Mouse (Mus musculus) limb, embryonic 12.5 days (tissue): ENCODE results near the gene Trip13. TPM values are rescaled to one million over a fixed set of nuclear protein-coding genes. Genes with fewer than 3 reads are reported as not detected.
A peak's percentile ranks its signal among the peaks of the same experiment; 100 is the strongest.

Source experiments
- ATAC-seq: fragments of 200-750 bp; cut with Nextera tagmentation; 2 replicates; pipeline ENCODE4 v1.8.0; 2017; ENCODE audit warnings: low read depth, moderate TSS enrichment; ENCODE audit not compliant: insufficient number of reproducible peaks, insufficient read depth, low FRiP score, low TSS enrichment
- H3K27ac ChIP-seq: fragments of 300-500 bp; sonication (generic); 2 replicates; pipeline ENCODE4 v1.5.1; 2016; ENCODE audit warnings: mild to moderate bottlenecking, moderate library complexity
- H3K27me3 ChIP-seq: fragments of 300-500 bp; sonication (generic); 2 replicates; pipeline ENCODE4 v1.6.1; 2016; ENCODE audit warnings: mild to moderate bottlenecking, moderate library complexity
- H3K36me3 ChIP-seq: fragments of 300-500 bp; sonication (generic); 2 replicates; pipeline ENCODE4 v1.6.1; 2016; ENCODE audit warnings: mild to moderate bottlenecking, moderate library complexity
- H3K4me1 ChIP-seq: fragments of 300-500 bp; sonication (generic); replicated peaks from 2 replicates; pipeline ENCODE4 v1.6.1; 2016
- H3K4me2 ChIP-seq: fragments of 300-500 bp; sonication (generic); 2 replicates; pipeline ENCODE4 v1.6.1; 2016; ENCODE audit warnings: mild to moderate bottlenecking, moderate library complexity
- H3K4me3 ChIP-seq: fragments of 300-500 bp; sonication (generic); replicated peaks from 2 replicates; pipeline ENCODE4 v1.5.1; 2016; ENCODE audit warnings: mild to moderate bottlenecking
- H3K9ac ChIP-seq: fragments of 300-500 bp; sonication (generic); replicated peaks from 2 replicates; pipeline ENCODE4 v1.6.1; 2016; ENCODE audit warnings: mild to moderate bottlenecking, moderate library complexity
- H3K9me3 ChIP-seq: fragments of 300-500 bp; sonication (generic); 2 replicates; pipeline ENCODE4 v1.6.1; 2016; ENCODE audit warnings: mild to moderate bottlenecking, moderate library complexity
- WGBS: fragments of 180-500 bp; shearing (Covaris S2); methylation state at CpG from one replicate; pipeline ENCODE4 v1.1.7; 2016; 5-methylcytosine and 5-hydroxymethylcytosine counted together
- polyA plus RNA-seq: library from polyadenylated mRNA; unstranded; fragments of >200 nt; fragmentation: Nextera tagmentation; extraction: Ambion mirVana; gene quantifications from 2 replicates; pipeline ENCODE4 v1.2.1, GENCODE M21; 2016

Trip13 gene
- 49.5 and 57.6 TPM in 2 replicates for polyA plus RNA-seq

DNA sequence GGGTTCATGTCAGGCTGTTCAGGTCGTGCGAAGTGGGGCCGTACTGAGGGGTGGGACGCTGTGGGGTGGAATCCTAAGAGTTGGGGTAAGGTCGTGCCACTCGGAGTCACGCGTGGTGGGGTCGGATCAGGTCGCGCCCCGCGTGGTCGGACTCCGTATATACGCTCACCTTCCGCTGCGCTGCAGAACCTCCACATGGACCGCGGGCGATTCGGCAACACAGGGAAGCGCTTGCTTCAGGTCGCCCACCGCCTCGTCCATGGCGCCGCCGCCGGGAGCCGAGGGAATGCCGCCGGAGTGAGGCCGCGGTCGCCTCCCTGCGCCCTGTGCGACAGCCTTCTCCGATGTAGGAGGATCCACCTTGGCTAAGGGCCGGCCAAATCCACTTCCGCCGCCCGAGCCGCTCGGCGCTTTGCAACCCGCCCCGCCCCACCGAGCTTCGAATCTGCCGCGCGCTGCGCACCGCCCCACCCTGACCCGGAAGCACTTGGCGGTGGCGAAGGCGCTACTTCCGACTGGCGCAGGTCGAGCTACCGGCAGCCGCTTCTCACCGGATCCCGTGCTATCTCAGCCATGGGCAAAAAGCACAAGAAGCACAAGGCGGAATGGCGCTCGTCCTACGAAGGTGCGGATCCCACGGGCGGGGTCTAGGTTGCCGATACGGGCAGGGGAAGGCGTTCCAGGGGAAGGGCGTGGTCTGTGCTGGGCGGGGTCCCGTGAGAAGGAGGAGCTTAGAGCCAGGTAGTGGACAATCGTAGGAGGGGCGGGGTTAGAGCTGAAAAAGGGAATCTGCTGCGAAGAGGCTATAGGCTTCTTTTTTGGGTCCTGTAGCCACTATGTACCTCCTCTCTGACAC lies at the start of gene Trip13, which contains the start of gene Brd9:
Gene Trip13 (minus strand): TSS at position 464 of the 856 bp plus-strand sequence.
Gene Brd9 (plus strand): TSS at position 491 of the 856 bp plus-strand sequence.
- Histone ChIP-seq H3K4me3 (peak within 1 kb of the TSS; percentile 77), H3K9me3 (no peaks in the 10 kb centered on the region), H3K36me3 (peaks cover 57% of the 10 kb centered on the region), H3K27ac (peak within 1 kb of the TSS; percentile 89), H3K9ac (peak within 1 kb of the TSS; percentile 74), H3K4me1 (peaks cover 15% of the 10 kb centered on the region), H3K4me2 (peak within 1 kb of the TSS; percentile 79), H3K27me3 (no peaks in the 10 kb centered on the region)
- peak; percentile 94 for ATAC-seq
- WGBS: under 1% methylated on average over 79 of the region's 82 CpGs

DNA sequence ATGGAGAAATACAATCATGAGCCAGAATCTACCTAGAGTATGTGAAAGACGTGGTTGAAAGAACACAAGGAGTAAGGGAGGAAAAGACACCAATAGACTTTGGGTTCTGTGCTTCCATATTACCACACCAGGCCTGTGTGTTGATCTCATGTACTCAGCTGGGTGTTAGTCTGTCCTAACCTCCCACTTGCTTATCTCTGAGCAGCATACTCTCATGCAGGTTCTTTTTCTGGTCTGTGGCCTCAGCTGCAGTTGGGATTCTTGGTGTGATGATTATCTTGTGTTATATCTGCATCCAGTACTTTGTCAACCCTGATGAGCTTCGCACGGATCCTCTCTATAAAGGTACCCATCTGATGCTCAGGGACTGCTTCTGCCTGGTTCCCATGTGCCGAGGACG lies 39.4 kb upstream of the Trip13 start:
- Histone ChIP-seq H3K9ac (no peak overlapping the region), H3K27ac (no peak overlapping the region), H3K36me3 (no peaks in the 10 kb centered on the region), H3K4me3 (no peak overlapping the region), H3K4me1 (no peaks in the 10 kb centered on the region), H3K9me3 (no peaks in the 10 kb centered on the region), H3K27me3 (peaks cover 7% of the 10 kb centered on the region), H3K4me2 (no peak overlapping the region)
- WGBS: 82% methylated on average over 5 of the region's 5 CpGs
- no peak for ATAC-seq

DNA sequence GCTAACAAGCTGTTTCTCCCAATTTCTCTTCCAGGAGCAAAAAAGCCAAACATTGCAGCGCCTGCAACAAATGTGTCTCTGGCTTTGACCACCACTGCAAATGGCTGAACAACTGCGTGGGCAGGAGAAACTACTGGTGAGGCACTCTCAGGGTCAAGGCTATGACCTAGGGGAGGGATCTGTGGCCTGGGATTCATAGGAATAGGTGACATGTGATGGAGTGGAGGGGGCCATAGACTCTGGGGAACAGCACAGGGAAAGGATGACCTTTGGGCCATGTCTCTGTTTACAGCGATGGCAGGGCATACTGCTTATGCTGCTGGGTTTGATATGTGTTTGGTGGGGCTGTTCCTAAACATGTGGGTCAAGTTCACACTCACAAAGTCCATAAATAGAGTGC lies 36.9 kb upstream of the Trip13 start:
- Histone ChIP-seq H3K27ac (no peak overlapping the region), H3K9ac (no peak overlapping the region), H3K36me3 (no peaks in the 10 kb centered on the region), H3K4me2 (no peak overlapping the region), H3K4me3 (no peak overlapping the region), H3K4me1 (no peaks in the 10 kb centered on the region), H3K27me3 (peaks cover 7% of the 10 kb centered on the region), H3K9me3 (no peaks in the 10 kb centered on the region)
- 89% methylated on average over 3 of the region's 3 CpGs for WGBS
- no peak for ATAC-seq

DNA sequence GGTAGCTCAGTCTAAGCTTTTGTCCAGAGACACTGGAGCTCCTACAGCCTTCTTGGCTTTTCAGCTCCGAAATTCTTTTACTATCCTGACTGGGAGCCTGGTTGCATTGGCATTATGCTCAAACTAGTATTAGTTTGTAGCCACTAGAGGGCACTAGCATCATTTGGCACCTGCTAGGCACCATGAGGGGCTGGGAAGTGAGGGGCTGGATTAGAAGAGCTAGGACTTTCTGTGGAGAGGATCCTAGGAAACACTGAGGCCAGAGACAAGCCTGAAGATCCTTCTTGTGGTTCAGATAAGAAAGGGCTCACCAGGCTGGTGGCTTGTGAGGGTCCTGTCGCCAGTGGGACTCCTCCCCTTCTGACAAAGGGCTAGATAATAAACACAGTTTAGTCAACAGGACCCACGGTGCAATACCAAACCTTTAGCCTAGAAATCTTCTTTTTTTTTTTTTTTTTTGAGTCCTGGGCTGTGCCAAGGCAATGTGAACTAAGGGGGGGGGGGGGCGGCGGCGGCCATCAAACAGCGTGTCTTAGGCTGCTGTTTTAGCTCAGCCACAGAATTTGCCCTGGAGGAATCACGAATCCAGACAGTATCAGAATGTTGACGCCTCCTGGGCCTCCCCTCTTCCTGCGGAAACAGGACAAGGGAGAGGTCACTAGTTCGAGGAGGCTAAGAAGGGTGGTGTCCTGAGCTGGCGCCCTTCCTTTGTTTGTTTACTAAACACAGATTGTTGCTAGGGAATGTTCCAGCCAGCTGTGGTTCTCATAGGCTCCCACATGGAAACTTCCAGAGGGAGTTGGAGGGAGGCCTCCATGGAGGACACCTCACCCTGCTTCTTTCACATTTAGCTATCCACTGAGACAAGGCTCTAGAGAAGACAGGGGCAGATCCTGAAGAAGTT lies 33.2 kb upstream of the Trip13 start:
- 52% methylated on average over 12 of the region's 12 CpGs for WGBS
- Histone ChIP-seq H3K4me2 (no peak overlapping the region), H3K4me3 (no peak overlapping the region), H3K4me1 (no peaks in the 10 kb centered on the region), H3K36me3 (no peaks in the 10 kb centered on the region), H3K9ac (no peak overlapping the region), H3K9me3 (no peaks in the 10 kb centered on the region), H3K27me3 (peaks cover 3% of the 10 kb centered on the region; the same call in 1 of the 2 replicates), H3K27ac (no peak overlapping the region)
- peak; percentile 66 for ATAC-seq

DNA sequence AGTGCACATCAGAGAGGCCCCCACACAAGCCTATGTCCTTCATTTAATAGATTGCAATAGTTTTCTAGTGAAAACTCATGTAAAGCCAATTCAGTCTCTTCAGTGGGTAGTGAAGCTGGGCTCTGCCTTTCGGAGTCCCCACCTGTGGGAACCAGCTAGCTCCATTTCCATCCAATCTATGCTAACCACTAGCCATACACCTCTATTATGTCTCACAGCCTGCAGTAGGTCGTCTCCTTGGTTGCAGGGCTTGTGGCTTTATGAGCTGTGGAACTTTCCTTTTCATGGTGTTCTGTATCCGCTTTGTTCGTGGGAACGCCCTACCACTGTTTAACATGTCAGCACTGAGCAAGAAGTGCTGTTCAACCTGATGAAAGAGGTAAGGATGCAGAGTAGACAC lies 26.0 kb upstream of the Trip13 start, which contains the start of gene Zdhhc11:
Gene Zdhhc11 (plus strand): TSS at position 301 of the 400 bp plus-strand sequence.
- Histone ChIP-seq H3K9me3 (no peaks in the 10 kb centered on the region), H3K4me2 (no peak within 1 kb of the TSS), H3K27me3 (no peaks in the 10 kb centered on the region), H3K27ac (no peak within 1 kb of the TSS), H3K36me3 (peaks cover 37% of the 10 kb centered on the region), H3K4me1 (no peaks in the 10 kb centered on the region), H3K4me3 (no peak within 1 kb of the TSS), H3K9ac (no peak within 1 kb of the TSS)
- WGBS: 85% methylated on average over 5 of the region's 5 CpGs
- no peak for ATAC-seq

DNA sequence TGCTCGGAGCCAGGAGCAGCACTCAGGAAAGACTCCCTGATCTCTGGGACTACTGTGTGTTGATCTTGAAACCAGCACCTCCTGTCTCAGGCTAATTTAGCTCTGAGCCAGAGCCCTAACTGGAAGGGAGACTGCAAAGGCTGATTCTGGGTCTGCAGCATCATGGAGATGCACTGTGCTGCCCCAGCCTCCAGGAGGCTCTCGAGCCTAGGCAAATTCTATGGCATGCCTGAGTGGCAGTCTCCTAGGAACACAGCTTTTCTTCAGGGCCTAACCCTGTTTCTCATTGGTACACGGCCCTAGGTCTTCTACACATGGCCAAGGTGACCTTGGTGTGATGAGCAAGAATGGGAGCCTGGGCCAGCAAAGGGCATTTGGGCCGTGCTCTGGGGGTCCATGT lies 23.6 kb upstream of the Trip13 start:
- Histone ChIP-seq H3K4me3 (no peak overlapping the region), H3K4me2 (no peak overlapping the region), H3K36me3 (peaks cover 59% of the 10 kb centered on the region), H3K9ac (no peak overlapping the region), H3K9me3 (no peaks in the 10 kb centered on the region), H3K27me3 (no peaks in the 10 kb centered on the region), H3K4me1 (no peaks in the 10 kb centered on the region), H3K27ac (no peak overlapping the region)
- 90% methylated on average over 4 of the region's 4 CpGs for WGBS
- no peak for ATAC-seq

DNA sequence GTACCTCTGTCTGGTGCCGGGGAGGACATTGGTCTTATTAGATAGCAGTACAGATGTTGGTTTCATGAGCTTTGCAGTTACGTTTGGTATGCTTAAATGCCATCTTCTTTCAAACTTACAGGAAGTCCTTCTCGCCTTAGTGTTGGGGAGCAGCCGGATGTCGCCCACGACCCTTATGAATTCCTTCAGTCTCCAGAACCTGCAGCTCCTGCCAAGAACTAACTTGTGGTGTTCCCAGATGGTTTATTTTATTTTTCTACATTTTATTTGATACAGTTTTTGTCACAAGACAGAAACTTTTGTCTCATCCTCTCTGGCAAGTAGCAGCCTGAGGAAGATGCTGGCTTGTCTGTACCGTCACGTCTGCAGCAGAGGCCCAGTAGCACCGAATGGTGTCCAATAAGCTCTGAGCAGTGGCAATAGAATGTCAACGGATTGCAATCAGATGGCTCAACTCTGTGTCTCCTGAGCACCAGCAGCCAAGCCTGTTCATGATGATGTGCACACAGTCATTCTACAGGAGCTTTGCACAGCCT lies 22.6 kb upstream of the Trip13 start:
- H3K4me3 ChIP-seq: no peak overlapping the region
- H3K9ac ChIP-seq: no peak overlapping the region
- no peak overlapping the region for H3K4me2 ChIP-seq
- peaks cover 68% of the 10 kb centered on the region for H3K36me3 ChIP-seq
- ATAC-seq: no peak
- no peak overlapping the region for H3K27ac ChIP-seq
- H3K27me3 ChIP-seq: no peaks in the 10 kb centered on the region
- no peaks in the 10 kb centered on the region for H3K4me1 ChIP-seq
- no peaks in the 10 kb centered on the region for H3K9me3 ChIP-seq
- 90% methylated on average over 10 of the region's 10 CpGs for WGBS

DNA sequence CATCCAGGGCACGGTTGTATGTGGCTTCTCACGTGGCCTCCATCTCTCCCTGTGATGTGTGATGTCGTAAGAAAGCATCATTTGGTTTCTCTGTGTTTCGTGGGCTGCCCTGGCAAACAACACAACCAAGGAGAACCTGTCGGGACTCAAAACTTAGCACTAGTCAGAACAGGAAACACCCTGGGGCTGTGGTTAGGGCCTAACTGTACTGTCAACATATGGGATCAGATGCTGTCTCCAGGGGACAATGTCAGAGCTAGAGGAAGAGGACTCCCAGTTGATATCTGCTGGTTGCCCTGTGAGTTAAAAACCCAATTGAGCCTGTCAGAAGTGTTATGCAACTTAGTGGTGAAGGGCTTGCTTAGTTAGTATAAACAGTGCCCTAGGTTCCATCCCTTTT lies 17.9 kb upstream of the Trip13 start:
- H3K9me3 ChIP-seq: no peaks in the 10 kb centered on the region
- H3K27ac ChIP-seq: no peak overlapping the region
- peaks cover 95% of the 10 kb centered on the region for H3K36me3 ChIP-seq
- 89% methylated on average over 5 of the region's 5 CpGs for WGBS
- H3K27me3 ChIP-seq: no peaks in the 10 kb centered on the region
- no peak overlapping the region for H3K4me3 ChIP-seq
- no peak overlapping the region for H3K9ac ChIP-seq
- no peak overlapping the region for H3K4me2 ChIP-seq
- H3K4me1 ChIP-seq: no peaks in the 10 kb centered on the region
- ATAC-seq: no peak

DNA sequence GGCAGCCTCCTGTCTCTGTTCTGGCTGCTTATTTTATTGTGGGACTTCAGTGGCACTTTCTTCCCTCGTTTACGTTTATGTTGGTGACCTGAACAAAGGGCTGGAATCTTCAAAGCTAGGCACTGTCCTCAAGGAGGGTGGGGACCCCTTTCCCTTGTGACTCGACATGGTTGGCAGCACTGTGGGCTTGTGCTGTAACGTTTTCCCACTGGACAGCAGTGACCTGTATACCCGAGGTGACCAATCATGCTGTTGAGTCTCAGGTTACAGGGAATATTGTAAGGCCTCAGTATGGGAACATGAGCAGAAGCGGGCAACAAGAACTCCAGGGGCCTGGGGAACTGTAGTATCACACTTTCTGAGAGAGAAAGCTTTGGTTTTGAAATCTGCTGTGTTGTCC lies 17.1 kb upstream of the Trip13 start:
- Histone ChIP-seq H3K4me3 (no peak overlapping the region), H3K27ac (no peak overlapping the region), H3K4me2 (no peak overlapping the region), H3K36me3 (peaks cover 95% of the 10 kb centered on the region), H3K27me3 (no peaks in the 10 kb centered on the region), H3K9ac (no peak overlapping the region), H3K4me1 (no peaks in the 10 kb centered on the region), H3K9me3 (no peaks in the 10 kb centered on the region)
- 37% methylated on average over 6 of the region's 6 CpGs for WGBS
- no peak for ATAC-seq

DNA sequence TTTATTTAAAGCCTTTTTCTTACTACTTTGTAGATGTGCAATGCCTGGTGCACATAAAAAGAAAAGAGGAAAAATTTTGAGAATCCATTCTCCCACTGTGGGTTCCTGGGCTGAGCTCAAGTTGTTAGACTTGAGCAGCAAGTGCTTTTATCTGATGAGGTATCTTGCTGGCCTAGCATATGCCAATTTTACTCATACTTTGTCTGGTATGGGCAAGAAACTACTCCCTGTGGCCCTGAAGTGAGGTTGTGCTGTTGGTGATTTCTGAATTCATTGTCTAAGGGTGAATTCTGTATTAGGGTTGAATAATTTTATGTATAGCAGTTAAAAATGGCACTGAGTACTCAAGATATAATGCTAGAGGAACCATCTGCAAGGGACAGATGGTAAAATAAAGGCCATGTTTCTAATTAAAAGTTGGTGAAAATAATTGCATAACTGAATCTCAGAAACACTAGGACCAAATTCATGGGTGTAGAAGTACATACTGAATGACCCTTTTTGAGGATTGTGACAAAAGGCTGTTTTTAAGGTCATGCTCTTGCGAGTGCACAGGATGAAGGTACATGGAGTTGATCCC lies 16.1 kb upstream of the Trip13 start:
- Histone ChIP-seq H3K4me1 (no peaks in the 10 kb centered on the region), H3K27ac (no peak overlapping the region), H3K27me3 (no peaks in the 10 kb centered on the region), H3K4me2 (no peak overlapping the region), H3K9me3 (no peaks in the 10 kb centered on the region), H3K9ac (no peak overlapping the region), H3K36me3 (peaks cover 96% of the 10 kb centered on the region), H3K4me3 (no peak overlapping the region)
- 87% methylated on average over 1 of the region's 1 CpGs for WGBS
- no peak for ATAC-seq

DNA sequence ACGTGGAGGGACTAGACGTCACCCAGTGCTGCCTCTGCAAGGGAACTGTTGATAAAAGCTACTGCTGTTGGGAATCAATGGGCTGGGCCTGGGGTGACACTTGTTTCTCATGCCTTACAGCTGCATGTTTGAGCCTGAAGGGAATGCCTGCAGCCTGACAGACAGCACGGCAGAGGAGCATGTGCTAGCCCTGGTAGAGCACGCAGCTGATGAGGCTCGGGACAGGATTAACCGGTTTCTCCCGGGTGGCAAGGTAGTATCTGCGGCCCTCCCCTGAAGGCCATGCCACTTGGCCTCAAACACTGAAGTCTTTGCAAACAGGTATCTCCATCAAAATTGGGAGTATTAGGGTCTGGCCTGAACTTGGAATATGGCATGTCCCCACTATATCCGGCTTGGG lies 7.0 kb upstream of the Trip13 start:
- ATAC-seq: no peak
- H3K4me1 ChIP-seq: no peaks in the 10 kb centered on the region
- 87% methylated on average over 9 of the region's 9 CpGs for WGBS
- no peaks in the 10 kb centered on the region for H3K9me3 ChIP-seq
- no peak overlapping the region for H3K9ac ChIP-seq
- no peak overlapping the region for H3K4me3 ChIP-seq
- H3K4me2 ChIP-seq: no peak overlapping the region
- H3K27me3 ChIP-seq: no peaks in the 10 kb centered on the region
- no peak overlapping the region for H3K27ac ChIP-seq
- H3K36me3 ChIP-seq: peaks cover 92% of the 10 kb centered on the region
